Mouse (Mus musculus) midbrain, embryonic 15.5 days (tissue): Measurements from ENCODE around the gene Cntd1. TPM values are rescaled to one million over a fixed set of nuclear protein-coding genes. Genes with fewer than 3 reads are reported as not detected.
A peak's percentile ranks its signal among the peaks of the same experiment; 100 is the strongest.

Experiments
- ATAC-seq: fragments of 200-750 bp; cut with Nextera tagmentation; replicated peaks from 2 replicates; pipeline ENCODE4 v1.8.0; 2017; ENCODE audit warnings: moderate TSS enrichment
- H3K27ac ChIP-seq: fragments of 300-500 bp; sonication (generic); 2 replicates; pipeline ENCODE4 v1.5.1; 2015; ENCODE audit warnings: mild to moderate bottlenecking, inconsistent platforms
- H3K27me3 ChIP-seq: fragments of 300-500 bp; sonication (generic); replicated peaks from 2 replicates; pipeline ENCODE4 v1.6.1; 2015; ENCODE audit warnings: inconsistent platforms
- H3K36me3 ChIP-seq: fragments of 300-500 bp; sonication (generic); replicated peaks from 2 replicates; pipeline ENCODE4 v1.6.1; 2015; ENCODE audit warnings: inconsistent platforms
- H3K4me1 ChIP-seq: fragments of 300-500 bp; sonication (generic); 2 replicates; pipeline ENCODE4 v1.6.1; 2015; ENCODE audit warnings: inconsistent platforms
- H3K4me2 ChIP-seq: fragments of 300-500 bp; sonication (generic); 2 replicates; pipeline ENCODE4 v1.6.1; 2015; ENCODE audit warnings: inconsistent platforms, mild to moderate bottlenecking, moderate library complexity
- H3K4me3 ChIP-seq: fragments of 300-500 bp; sonication (generic); 2 replicates; pipeline ENCODE4 v1.5.1; 2015; ENCODE audit warnings: mild to moderate bottlenecking, inconsistent platforms
- H3K9ac ChIP-seq: fragments of 300-500 bp; sonication (generic); 2 replicates; pipeline ENCODE4 v1.6.1; 2015; ENCODE audit warnings: mild to moderate bottlenecking, inconsistent platforms
- H3K9me3 ChIP-seq: fragments of 300-500 bp; sonication (generic); 2 replicates; pipeline ENCODE4 v1.6.1; 2016; ENCODE audit warnings: inconsistent platforms
- WGBS: fragments of 180-500 bp; shearing (Covaris S2); methylation state at CpG from one replicate; pipeline ENCODE4 v1.1.7; 2015; ENCODE audit warnings: mixed read lengths; 5-methylcytosine and 5-hydroxymethylcytosine counted together
- polyA plus RNA-seq: library from polyadenylated mRNA; unstranded; fragments of >200 nt; fragmentation: Nextera tagmentation; extraction: Ambion mirVana; gene quantifications from 2 replicates; pipeline ENCODE4 v1.2.1, GENCODE M21; 2015

Gene Cntd1
- polyA plus RNA-seq, 1 experiment from 2014 or later = 1.3 TPM

GRCm38 (mm10) chr11:101277381-101278222 lies 1.2 kb upstream of the Cntd1 start:
- Histone ChIP-seq H3K36me3 (no peaks in the 10 kb centered on the region), H3K4me3 (peak overlapping the region; percentile 71), H3K27me3 (no peaks in the 10 kb centered on the region), H3K4me1 (peaks cover 30% of the 10 kb centered on the region), H3K4me2 (peak overlapping the region; percentile 89), H3K9ac (peak overlapping the region; percentile 80; the same call in 1 of the 2 replicates), H3K9me3 (no peaks in the 10 kb centered on the region), H3K27ac (no peak overlapping the region)
- WGBS = 79% methylated on average over 12 of the region's 12 CpGs
- ATAC-seq = no peak

- Histone ChIP-seq H3K4me2 (peak overlapping the region; percentile 89), H3K4me1 (peaks cover 30% of the 10 kb centered on the region), H3K9ac (no peak overlapping the region), H3K27ac (no peak overlapping the region), H3K27me3 (no peaks in the 10 kb centered on the region), H3K4me3 (peak overlapping the region; percentile 71), H3K36me3 (no peaks in the 10 kb centered on the region), H3K9me3 (no peaks in the 10 kb centered on the region)
- 61% methylated on average over 14 of the region's 14 CpGs for WGBS
- peak; percentile 37 for ATAC-seq
Observed at GRCm38 (mm10) chr11:101279193-101279569, 369 bp downstream of the Cntd1 start.

GRCm38 (mm10) chr11:101280837-101281236 lies 2.0 kb downstream of the Cntd1 start:
- H3K4me2 ChIP-seq = no peak overlapping the region
- no peak overlapping the region for H3K9ac ChIP-seq
- 53% methylated on average over 7 of the region's 7 CpGs for WGBS
- H3K4me3 ChIP-seq = no peak overlapping the region
- no peak overlapping the region for H3K27ac ChIP-seq
- H3K36me3 ChIP-seq = no peaks in the 10 kb centered on the region
- H3K4me1 ChIP-seq = peaks cover 30% of the 10 kb centered on the region
- H3K27me3 ChIP-seq = no peaks in the 10 kb centered on the region
- ATAC-seq = no peak
- H3K9me3 ChIP-seq = no peaks in the 10 kb centered on the region

GRCm38 (mm10) chr11:101282896-101283295 lies 4.1 kb downstream of the Cntd1 start:
- WGBS = 38% methylated on average over 5 of the region's 5 CpGs

GRCm38 (mm10) chr11:101283805-101284204 lies 5.0 kb downstream of the Cntd1 start:
- no peaks in the 10 kb centered on the region for H3K27me3 ChIP-seq
- peaks cover 6% of the 10 kb centered on the region for H3K4me1 ChIP-seq
- 82% methylated on average over 4 of the region's 4 CpGs for WGBS
- no peak overlapping the region for H3K4me3 ChIP-seq
- H3K36me3 ChIP-seq = peaks cover 4% of the 10 kb centered on the region; the same call in 1 of the 2 replicates
- H3K27ac ChIP-seq = no peak overlapping the region
- H3K9me3 ChIP-seq = no peaks in the 10 kb centered on the region
- H3K9ac ChIP-seq = no peak overlapping the region
- ATAC-seq = no peak
- no peak overlapping the region for H3K4me2 ChIP-seq

More at GRCm38 (mm10) chr11:101282896-101283295, 4.1 kb downstream of the Cntd1 start:
- 0 out of 2 replicates have a peak, but pooled peaks cover 4% of the 10 kb centered on the region for H3K36me3 ChIP-seq
- no peak for ATAC-seq
- H3K27me3 ChIP-seq = no peaks in the 10 kb centered on the region
- H3K9me3 ChIP-seq = no peaks in the 10 kb centered on the region
- H3K9ac ChIP-seq = no peak overlapping the region
- no peak overlapping the region for H3K4me2 ChIP-seq
- no peak overlapping the region for H3K4me3 ChIP-seq
- H3K4me1 ChIP-seq = peaks cover 10% of the 10 kb centered on the region
- no peak overlapping the region for H3K27ac ChIP-seq

- Histone ChIP-seq H3K4me2 (no peak overlapping the region), H3K4me1 (no peaks in the 10 kb centered on the region), H3K4me3 (no peak overlapping the region), H3K9me3 (no peaks in the 10 kb centered on the region), H3K9ac (no peak overlapping the region), H3K27me3 (no peaks in the 10 kb centered on the region), H3K27ac (no peak overlapping the region), H3K36me3 (peaks cover 27% of the 10 kb centered on the region)
- WGBS = 85% methylated on average over 9 of the region's 9 CpGs
- no peak for ATAC-seq
Observed at GRCm38 (mm10) chr11:101287306-101287705, 8.5 kb downstream of the Cntd1 start.

- Histone ChIP-seq H3K9ac (no peak overlapping the region), H3K27ac (no peak overlapping the region), H3K27me3 (no peaks in the 10 kb centered on the region), H3K36me3 (peaks cover 34% of the 10 kb centered on the region), H3K4me3 (no peak overlapping the region), H3K4me1 (no peaks in the 10 kb centered on the region), H3K4me2 (no peak overlapping the region), H3K9me3 (no peaks in the 10 kb centered on the region)
- ATAC-seq = no peak
- 97% methylated on average over 8 of the region's 8 CpGs for WGBS
Observed at GRCm38 (mm10) chr11:101291231-101291630, 12.4 kb downstream of the Cntd1 start.

GRCm38 (mm10) chr11:101295191-101295590 lies 16.4 kb downstream of the Cntd1 start:
- Histone ChIP-seq H3K27me3 (no peaks in the 10 kb centered on the region), H3K4me2 (no peak overlapping the region), H3K9me3 (no peaks in the 10 kb centered on the region), H3K4me3 (no peak overlapping the region), H3K9ac (no peak overlapping the region), H3K4me1 (peaks cover 3% of the 10 kb centered on the region), H3K27ac (no peak overlapping the region), H3K36me3 (peaks cover 25% of the 10 kb centered on the region)
- WGBS = 92% methylated on average over 8 of the region's 8 CpGs
- no peak for ATAC-seq

GRCm38 (mm10) chr11:101300881-101301280 lies 22.1 kb downstream of the Cntd1 start:
- H3K27ac ChIP-seq = no peak overlapping the region

GRCm38 (mm10) chr11:101301299-101302003 lies 22.6 kb downstream of the Cntd1 start:
- Histone ChIP-seq H3K27me3 (no peaks in the 10 kb centered on the region), H3K9me3 (no peaks in the 10 kb centered on the region), H3K9ac (peak overlapping the region; percentile 85), H3K4me3 (peak overlapping the region; percentile 93), H3K27ac (peak overlapping the region; percentile 77), H3K4me1 (peaks cover 21% of the 10 kb centered on the region), H3K4me2 (peak overlapping the region; percentile 97), H3K36me3 (0 out of 2 replicates have a peak, but pooled peaks cover 4% of the 10 kb centered on the region)
- ATAC-seq = peak; percentile 60; the same call in 1 of the 2 replicates
- 17% methylated on average over 26 of the region's 26 CpGs for WGBS

More at GRCm38 (mm10) chr11:101300881-101301280, 22.1 kb downstream of the Cntd1 start:
- WGBS = 67% methylated on average over 7 of the region's 7 CpGs
- no peaks in the 10 kb centered on the region for H3K9me3 ChIP-seq
- H3K9ac ChIP-seq = peak overlapping the region; percentile 85; the same call in 1 of the 2 replicates
- ATAC-seq = no peak
- no peaks in the 10 kb centered on the region for H3K27me3 ChIP-seq
- H3K4me1 ChIP-seq = peaks cover 21% of the 10 kb centered on the region
- peaks cover 5% of the 10 kb centered on the region; the same call in 1 of the 2 replicates for H3K36me3 ChIP-seq
- peak overlapping the region; percentile 93 for H3K4me3 ChIP-seq
- H3K4me2 ChIP-seq = peak overlapping the region; percentile 97

- H3K27ac ChIP-seq = peak within 1 kb of the TSS; percentile 77
- H3K4me2 ChIP-seq = peak within 1 kb of the TSS; percentile 97
- H3K4me3 ChIP-seq = peak within 1 kb of the TSS; percentile 93
- WGBS = 7% methylated on average over 39 of the region's 39 CpGs
- H3K36me3 ChIP-seq = 0 out of 2 replicates have a peak, but pooled peaks cover 4% of the 10 kb centered on the region
- H3K9ac ChIP-seq = peak within 1 kb of the TSS; percentile 85
- no peaks in the 10 kb centered on the region for H3K9me3 ChIP-seq
- H3K27me3 ChIP-seq = no peaks in the 10 kb centered on the region
- peak; percentile 94 for ATAC-seq
- peaks cover 21% of the 10 kb centered on the region for H3K4me1 ChIP-seq
Observed at GRCm38 (mm10) chr11:101302004-101302798, 23.4 kb downstream of the Cntd1 start, which contains the start of gene Becn1. Gene Becn1, minus strand, starts transcription at chr11:101302286.
